Mouse (Mus musculus): ENCODE measurements around the gene Gm17349. TPM values are rescaled to one million over a fixed set of nuclear protein-coding genes. Genes with fewer than 3 reads are reported as not detected.

Gm17349 gene
- total RNA-seq (2023) = 2.2 and 3.7 TPM in 2 replicates

GRCm38 (mm10) chr15:99705440-99706048, at the start of gene Gm17349:
TSS of gene Gm17349 (minus strand) at chr15:99705490.

GRCm38 (mm10) chr15:99725341-99726155, 20.3 kb upstream of the Gm17349 start, which contains the start of gene Cox14:
TSS of gene Cox14 (plus strand) at chr15:99725618.

GRCm38 (mm10) chr15:99717386-99718334, 12.4 kb upstream of the Gm17349 start, which contains the start of gene Gpd1:
TSS of gene Gpd1 (plus strand) at chr15:99717515.

GRCm38 (mm10) chr15:99701999-99702900, 3.0 kb downstream of the Gm17349 start, which contains the start of gene Smarcd1:
TSS of gene Smarcd1 (plus strand) at chr15:99702129.

GRCm38 (mm10) chr15:99670154-99670821, 35.0 kb downstream of the Gm17349 start, which contains the start of gene Asic1:
TSS of gene Asic1 (plus strand) at chr15:99670368.

Other genes starting within 250 kb of the Gm17349 start
- 1.0 and 3.3 TPM in 2 replicates for gene Nckap5l, start 247.7 kb downstream of the Gm17349 start, total RNA-seq (2023)
- gene Bcdin3d, start 230.8 kb downstream of the Gm17349 start, total RNA-seq (2023) = 4.1 and 4.9 TPM in 2 replicates
- 0.60 and 0.79 TPM in 2 replicates for gene Faim2, start 177.3 kb downstream of the Gm17349 start, total RNA-seq (2023)
- not detected in 2 replicates for gene Aqp2, start 126.4 kb downstream of the Gm17349 start, total RNA-seq (2023)
- gene Aqp5, start 114.7 kb downstream of the Gm17349 start, total RNA-seq (2023) = not detected in 2 replicates
- not detected in 2 replicates for gene Aqp6, start 104.1 kb downstream of the Gm17349 start, total RNA-seq (2023)
- gene Racgap1, start 53.8 kb downstream of the Gm17349 start, total RNA-seq (2023) = 68.7 and 70.9 TPM in 2 replicates
- 0.28 TPM in 1 of 2 replicates, not detected in the other for gene Asic1, start 35.1 kb downstream of the Gm17349 start, total RNA-seq (2023)
- 18.8 and 19.3 TPM in 2 replicates for gene Smarcd1, start 3.4 kb downstream of the Gm17349 start, total RNA-seq (2023)
- gene Gpd1, start 12.0 kb upstream of the Gm17349 start, total RNA-seq (2023) = 0.18 and 0.22 TPM in 2 replicates
- gene Cox14, start 20.1 kb upstream of the Gm17349 start, total RNA-seq (2023) = 35.1 and 44.7 TPM in 2 replicates
- 25.3 and 30.6 TPM in 2 replicates for gene Cers5, start 67.4 kb upstream of the Gm17349 start, total RNA-seq (2023)
- 11.1 and 13.3 TPM in 2 replicates for gene Lima1, start 170.0 kb upstream of the Gm17349 start, total RNA-seq (2023)